Mouse (Mus musculus) inflammation-experienced regulatory T-cells, adult 16 weeks (primary cell): Measurements from ENCODE around the gene Tex50. TPM values are rescaled to one million over a fixed set of nuclear protein-coding genes. Genes with fewer than 3 reads are reported as not detected.

ENCODE experiments used
- polyA plus RNA-seq: library from polyadenylated mRNA; unstranded; fragments of 100-300 nt; shearing (Covaris generic); gene quantifications from one replicate; pipeline ENCODE4 v1.2.1, GENCODE M21; 2017

The Tex50 gene
- polyA plus RNA-seq: not detected

GRCm38 (mm10) chr1:161159214-161159613 is at the start of gene Tex50:
Gene Tex50, minus strand, starts transcription at chr1:161159314.

GRCm38 (mm10) chr1:161142531-161143159 is 16.5 kb downstream of the Tex50 start, which contains the start of gene Ankrd45:
Gene Ankrd45, plus strand, starts transcription at chr1:161142691.

GRCm38 (mm10) chr1:161130726-161131664 is 28.1 kb downstream of the Tex50 start, which contains the start of gene Klhl20:
Gene Klhl20, minus strand, starts transcription at chr1:161131511.

Other genes starting within 250 kb of the Tex50 start
- gene Serpinc1, start 180.7 kb downstream of the Tex50 start, polyA plus RNA-seq: 21.6 TPM
- gene Zbtb37, start 124.5 kb downstream of the Tex50 start, polyA plus RNA-seq: 12.2 TPM
- 23.4 TPM for gene Dars2, start 88.7 kb downstream of the Tex50 start, polyA plus RNA-seq
- 20.4 TPM for gene Cenpl, start 88.6 kb downstream of the Tex50 start, polyA plus RNA-seq
- gene Klhl20, start 27.8 kb downstream of the Tex50 start, polyA plus RNA-seq: 37.2 TPM
- gene Ankrd45, start 16.6 kb downstream of the Tex50 start, polyA plus RNA-seq: not detected
- gene Prdx6, start 91.9 kb upstream of the Tex50 start, polyA plus RNA-seq: 286 TPM
- gene Tnfsf4, start 236.1 kb upstream of the Tex50 start, polyA plus RNA-seq: 0.21 TPM